Mouse (Mus musculus): ENCODE measurements around the gene Rab34. TPM values are rescaled to one million over a fixed set of nuclear protein-coding genes. Genes with fewer than 3 reads are reported as not detected.
A peak's percentile ranks its signal among the peaks of the same experiment; 100 is the strongest.

Rab34 gene
- polyA plus RNA-seq, 1 experiment from 2014 or later = 138 TPM

GRCm38 (mm10) chr11:78156156-78156699 lies 32.0 kb upstream of the Rab34 start:
- ChIA-PET CTCF (no interaction called here), POLR2A (interaction anchor here (0.7 kb wide), 1 partner anchor 23 kb away, joined by 3 read pairs; no protein-coding TSS in a partner anchor)
- in situ Hi-C loops (cut with MboI; ENCODE audit: low pct_unique_long_range_greater_than_20kb) = loop anchor here (5.0 kb wide), 1 partner anchor 99 kb away; no protein-coding TSS in a partner anchor
- DNase-seq (ENCODE audit: low read depth, low spot score) = no peak
- ATAC-seq = no peak
- TF ChIP-seq CTCF (IDR thresholded peaks at IDR 0.05) = no peak
- no peaks in the 10 kb centered on the region for H3K27me3 ChIP-seq

DNA sequence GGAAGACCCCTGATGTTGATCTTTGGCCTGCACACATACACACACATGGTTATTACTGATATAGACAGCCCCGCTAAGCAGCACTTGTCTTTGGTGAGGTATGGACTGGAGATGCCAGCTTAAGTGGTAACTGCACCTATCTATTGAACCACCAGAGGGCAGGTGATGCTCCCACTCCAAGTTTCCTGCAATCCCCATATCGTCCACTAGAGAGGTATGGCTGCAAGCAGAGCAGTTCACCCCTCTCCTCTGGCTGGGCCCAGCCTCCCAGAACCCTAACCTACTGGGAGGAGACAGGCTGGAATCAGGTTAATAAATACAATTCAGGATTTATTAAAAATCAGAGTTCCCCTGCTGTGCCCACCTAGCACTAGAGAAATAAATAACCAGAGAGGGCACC lies 29.1 kb upstream of the Rab34 start:
- TF ChIP-seq CTCF (IDR thresholded peaks at IDR 0.05) = no peak
- POLR2A ChIA-PET = interaction anchor here (0.9 to 1.9 kb wide), 3 partner anchors 13 to 25 kb away, joined by 3 to 6 read pairs (median 5); no protein-coding TSS in a partner anchor
- peak; percentile 32 for ATAC-seq

DNA sequence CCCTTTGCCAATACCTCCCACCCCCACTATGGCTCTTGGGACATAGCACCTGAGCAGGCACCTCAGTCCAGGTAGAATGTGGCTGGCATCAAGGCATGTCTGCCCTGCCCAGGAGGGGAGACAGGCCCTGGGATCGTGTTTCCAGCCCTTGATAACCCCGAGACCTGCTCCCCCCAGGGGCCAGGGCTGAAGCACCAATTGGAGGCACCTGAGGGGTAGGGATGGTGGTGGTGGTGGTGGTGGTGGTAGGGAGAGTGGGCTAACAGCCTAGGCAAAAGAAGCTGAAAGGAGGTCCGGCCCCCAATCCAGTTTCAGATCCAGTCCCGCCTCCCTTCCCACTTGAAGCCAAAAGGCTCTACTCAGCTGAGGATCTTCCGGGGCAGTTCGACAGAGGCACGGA lies 28.7 kb upstream of the Rab34 start:
- in situ Hi-C loops (cut with MboI; ENCODE audit: low pct_unique_long_range_greater_than_20kb) = loop anchor here (5.0 kb wide), 1 partner anchor 102 kb away; no protein-coding TSS in a partner anchor
- POLR2A ChIA-PET = interaction anchor here (0.9 to 1.9 kb wide), 3 partner anchors 13 to 25 kb away, joined by 3 to 6 read pairs (median 3); partner anchors contain the start of genes Nek8 and Tlcd1

More for the DNA sequence above, 29.1 kb upstream of the Rab34 start:
- CTCF ChIA-PET = interaction anchor here (1.0 to 1.8 kb wide), 6 partner anchors 12 to 36 kb away, joined by 3 to 8 read pairs (median 4); no protein-coding TSS in a partner anchor
- no peak for DNase-seq (ENCODE audit: low read depth, low spot score)
- H3K27me3 ChIP-seq = no peaks in the 10 kb centered on the region
- in situ Hi-C loops (cut with MboI; ENCODE audit: low pct_unique_long_range_greater_than_20kb) = loop anchor here (5.0 kb wide), 1 partner anchor 102 kb away; no protein-coding TSS in a partner anchor

DNA sequence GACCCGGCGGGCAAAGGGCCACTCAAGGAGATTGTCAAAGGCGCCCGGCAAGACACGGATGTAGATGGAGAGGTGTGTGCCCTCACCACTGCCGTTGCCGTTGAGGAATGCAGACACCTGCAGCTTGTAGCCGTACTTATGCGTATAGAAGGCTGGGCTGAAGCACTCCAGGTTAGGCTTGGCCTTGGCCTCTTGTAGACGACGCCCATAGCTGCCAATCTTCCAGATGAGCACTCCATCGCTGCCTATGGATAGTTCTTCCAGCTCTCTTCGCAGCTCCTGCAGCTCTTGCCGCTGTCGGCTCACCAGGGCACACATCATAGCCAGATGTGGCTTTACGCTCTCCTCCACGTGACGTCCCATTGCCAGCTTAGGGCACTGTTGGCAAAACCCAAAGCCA lies 28.1 kb upstream of the Rab34 start:
- ChIA-PET CTCF (interaction anchor here (1.2 kb wide), 1 partner anchor 18 kb away, joined by 3 read pairs; no protein-coding TSS in a partner anchor), POLR2A (interaction anchor here (1.1 to 1.9 kb wide), 2 partner anchors 12 to 17 kb away, joined by 3 to 6 read pairs; partner anchors contain the start of genes Nek8 and Tlcd1)
- in situ Hi-C loops (cut with MboI; ENCODE audit: low pct_unique_long_range_greater_than_20kb) = no loop called here
- TF ChIP-seq CTCF (IDR thresholded peaks at IDR 0.05) = no peak
- DNase-seq (ENCODE audit: low read depth, low spot score) = no peak
- ATAC-seq = no peak
- no peaks in the 10 kb centered on the region for H3K27me3 ChIP-seq

More for the DNA sequence above, 28.7 kb upstream of the Rab34 start:
- no peaks in the 10 kb centered on the region for H3K27me3 ChIP-seq
- no peak for TF ChIP-seq CTCF (IDR thresholded peaks at IDR 0.05)
- CTCF ChIA-PET = interaction anchor here (1.0 to 1.6 kb wide), 4 partner anchors 12 to 37 kb away, joined by 3 to 5 read pairs (median 3); no protein-coding TSS in a partner anchor
- DNase-seq (ENCODE audit: low read depth, low spot score) = no peak
- ATAC-seq = no peak

DNA sequence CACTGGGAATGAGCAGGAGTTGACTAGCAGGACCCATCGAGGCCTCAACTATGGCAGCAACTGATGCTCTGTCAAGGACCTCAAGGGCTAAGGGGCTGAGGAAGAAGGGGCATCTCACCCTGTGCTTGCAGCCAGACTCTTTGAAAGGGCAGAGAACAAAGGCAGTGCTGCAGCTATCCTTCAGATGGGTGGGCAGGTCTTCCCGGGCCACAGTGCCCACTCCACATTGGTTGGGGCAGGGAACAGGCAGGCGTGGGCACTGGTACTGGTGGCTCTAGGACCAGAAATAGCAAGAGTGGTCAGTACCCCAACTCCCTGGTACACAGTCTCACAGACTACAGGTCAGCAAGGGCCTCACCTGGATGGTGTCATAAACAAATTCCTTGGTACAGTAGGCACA lies 27.6 kb upstream of the Rab34 start:
- ChIA-PET CTCF (interaction anchor here (1.2 kb wide), 1 partner anchor 17 kb away, joined by 3 read pairs; no protein-coding TSS in a partner anchor), POLR2A (interaction anchor here (1.1 kb wide), 1 partner anchor 16 kb away, joined by 3 read pairs; the partner anchor contains the start of genes Nek8 and Tlcd1)
- ATAC-seq (no peak), DNase-seq (ENCODE audit: low read depth, low spot score) (no peak)
- in situ Hi-C loops (cut with MboI; ENCODE audit: low pct_unique_long_range_greater_than_20kb) = no loop called here
- no peak for TF ChIP-seq CTCF (IDR thresholded peaks at IDR 0.05)
- no peaks in the 10 kb centered on the region for H3K27me3 ChIP-seq

DNA sequence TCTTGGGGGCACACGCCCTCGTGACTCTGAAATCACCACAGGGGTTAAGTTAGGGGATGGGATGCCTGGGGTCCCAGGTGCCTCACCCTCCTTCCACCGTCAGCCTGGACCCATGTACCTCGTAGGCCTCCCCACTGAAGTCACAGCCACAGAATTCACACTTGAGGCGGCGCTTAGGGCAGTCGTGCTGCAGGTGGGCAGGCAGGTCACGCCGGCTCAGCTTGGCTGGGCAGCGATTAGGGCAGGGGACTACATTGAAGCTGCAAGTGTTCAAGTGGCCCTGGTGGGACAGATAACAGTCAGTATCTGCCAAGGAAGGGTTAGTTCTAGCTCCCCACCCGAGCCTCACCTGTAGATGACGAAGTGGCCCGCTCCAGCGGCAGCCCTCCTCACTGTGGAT lies 27.1 kb upstream of the Rab34 start:
- TF ChIP-seq CTCF (IDR thresholded peaks at IDR 0.05) = no peak
- POLR2A ChIA-PET = interaction anchor here (0.7 kb wide), 1 partner anchor 103 kb away, joined by 3 read pairs; no protein-coding TSS in a partner anchor
- CTCF ChIA-PET = interaction anchor here (1.1 kb wide), 1 partner anchor 17 kb away, joined by 3 read pairs; no protein-coding TSS in a partner anchor
- H3K27me3 ChIP-seq = no peaks in the 10 kb centered on the region
- ATAC-seq (no peak), DNase-seq (ENCODE audit: low read depth, low spot score) (no peak)
- in situ Hi-C loops (cut with MboI; ENCODE audit: low pct_unique_long_range_greater_than_20kb) = no loop called here

- POLR2A ChIA-PET = interaction anchor here (0.7 to 4.8 kb wide), 2 partner anchors 14 to 104 kb away, joined by 3 to 50 read pairs; partner anchors contain the start of genes Nek8 and Tlcd1
- DNase-seq (ENCODE audit: low read depth, low spot score) (no peak), ATAC-seq (no peak)
- H3K27me3 ChIP-seq = no peaks in the 10 kb centered on the region
- no peak for TF ChIP-seq CTCF (IDR thresholded peaks at IDR 0.05)
- in situ Hi-C loops (cut with MboI; ENCODE audit: low pct_unique_long_range_greater_than_20kb) = no loop called here
- CTCF ChIA-PET = interaction anchor here (1.1 kb wide), 1 partner anchor 16 kb away, joined by 3 read pairs; no protein-coding TSS in a partner anchor
These were observed 26.3 kb upstream of the Rab34 start for GRCm38 (mm10) chr11:78161968-78162367.

GRCm38 (mm10) chr11:78162504-78162903 lies 25.7 kb upstream of the Rab34 start:
- POLR2A ChIA-PET = interaction anchor here (4.8 kb wide), 1 partner anchor 13 kb away, joined by 50 read pairs; the partner anchor contains the start of genes Nek8 and Tlcd1
- CTCF ChIA-PET = no interaction called here
- DNase-seq (ENCODE audit: low read depth, low spot score) = no peak
- ATAC-seq = no peak
- in situ Hi-C loops (cut with MboI; ENCODE audit: low pct_unique_long_range_greater_than_20kb) = no loop called here
- TF ChIP-seq CTCF (IDR thresholded peaks at IDR 0.05) = no peak
- no peaks in the 10 kb centered on the region for H3K27me3 ChIP-seq

DNA sequence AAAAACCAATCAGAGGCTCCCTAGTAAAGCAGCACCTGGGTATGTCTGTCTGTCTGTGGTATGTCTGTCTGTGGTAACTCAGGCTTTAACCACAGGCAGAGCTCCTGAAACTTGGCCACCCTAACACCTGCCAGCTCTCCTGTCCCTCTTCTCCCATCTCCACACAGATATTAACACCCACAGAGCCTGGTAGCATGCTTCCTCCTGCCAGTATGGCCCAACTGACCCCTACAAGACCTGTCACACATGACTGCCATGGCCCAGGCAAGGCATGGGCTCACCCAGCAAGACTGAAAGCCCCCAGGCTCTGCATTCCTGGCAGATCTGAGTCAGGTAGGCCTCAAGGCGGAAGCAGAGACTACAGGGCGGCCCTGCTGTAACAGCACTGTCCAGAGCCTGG lies 25.2 kb upstream of the Rab34 start:
- DNase-seq (ENCODE audit: low read depth, low spot score) (no peak), ATAC-seq (no peak)
- ChIA-PET CTCF (interaction anchor here (2.0 kb wide), 1 partner anchor 13 kb away, joined by 9 read pairs; the partner anchor contains the start of genes Nek8 and Tlcd1), POLR2A (interaction anchor here (0.7 to 4.8 kb wide), 5 partner anchors 8 to 118 kb away, joined by 3 to 50 read pairs (median 3); partner anchors contain the start of genes Nek8 and Tlcd1)
- in situ Hi-C loops (cut with MboI; ENCODE audit: low pct_unique_long_range_greater_than_20kb) = no loop called here
- no peak for TF ChIP-seq CTCF (IDR thresholded peaks at IDR 0.05)
- H3K27me3 ChIP-seq = no peaks in the 10 kb centered on the region

Measured in Patski (cell line).